Mouse (Mus musculus) 416B (cell line): ENCODE data around the gene Tmem40.

ENCODE experiments used
- DNase-seq: peaks from one replicate; pipeline ENCODE4 v3.0.0; 2011; ENCODE audit warnings: low read depth

Tmem40 gene

DNA sequence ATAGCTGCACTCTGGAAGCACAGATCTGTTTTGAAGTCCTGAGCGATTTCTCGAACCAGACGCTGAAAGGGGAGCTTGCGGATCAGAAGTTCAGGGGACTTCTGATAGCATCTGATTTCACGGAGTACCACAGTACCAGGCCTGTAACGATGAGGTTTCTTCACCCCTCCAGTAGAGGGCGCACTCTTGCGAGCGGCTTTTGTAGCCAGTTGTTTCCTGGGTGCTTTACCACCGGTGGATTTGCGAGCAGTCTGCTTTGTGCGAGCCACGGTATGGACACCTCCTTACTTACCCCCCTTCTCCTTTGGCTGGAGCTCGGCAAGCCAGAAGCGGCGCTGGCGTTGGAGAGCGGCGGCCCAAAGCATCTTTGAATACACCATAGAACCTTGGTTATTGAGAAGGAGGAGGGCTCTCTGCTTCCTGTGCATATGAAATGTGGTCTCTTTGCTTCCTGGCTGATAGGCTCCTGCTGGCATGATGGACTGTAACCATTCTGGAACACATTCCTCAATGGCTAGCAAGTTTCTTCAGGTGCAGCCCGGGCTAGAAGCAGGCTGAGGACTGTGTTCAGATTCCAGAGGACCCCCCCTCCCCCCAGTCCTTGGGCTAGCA lies 8.0 kb upstream of the Tmem40 start:
- DNase-seq, result peak; percentile 73

DNA sequence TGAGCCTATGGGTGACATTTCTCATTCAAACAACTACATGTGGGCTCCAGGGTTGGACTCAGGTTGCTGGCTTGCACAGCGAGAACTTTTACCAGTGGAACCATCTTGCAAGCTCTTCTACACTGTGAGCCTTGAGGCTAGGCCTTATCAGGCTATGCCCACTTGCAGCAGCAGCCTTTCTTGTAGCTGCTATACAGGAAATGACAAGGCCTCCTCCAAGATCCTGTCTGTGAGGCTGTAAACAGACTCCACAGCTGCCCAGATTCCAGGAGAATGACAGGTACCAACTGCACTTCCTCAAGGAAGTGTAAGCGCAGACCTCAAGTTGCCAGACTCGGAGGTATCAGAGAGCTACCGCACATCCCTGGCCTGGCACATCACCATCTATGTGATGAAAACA lies 6.0 kb upstream of the Tmem40 start:
- DNase-seq, result peak; percentile 82

DNA sequence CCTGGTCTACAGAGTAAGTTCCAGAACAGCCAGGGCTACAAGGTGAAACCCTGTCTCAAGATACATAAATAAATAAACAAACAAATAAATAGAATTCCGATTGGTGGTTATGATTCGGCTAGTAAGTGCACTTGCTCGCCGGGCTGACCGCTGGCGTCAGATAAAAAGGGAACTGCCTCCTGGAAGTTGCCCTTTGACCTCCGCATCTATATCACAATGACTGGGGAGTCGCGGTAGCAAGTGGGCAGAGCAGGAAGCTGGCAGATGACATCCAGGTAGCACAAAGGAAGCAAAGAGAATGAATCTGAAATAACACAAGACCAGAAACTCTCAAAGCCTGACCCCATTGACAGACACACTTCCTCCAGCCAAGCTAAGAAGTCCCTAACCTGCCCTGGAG lies 5.1 kb upstream of the Tmem40 start:
- DNase-seq, result no peak

DNA sequence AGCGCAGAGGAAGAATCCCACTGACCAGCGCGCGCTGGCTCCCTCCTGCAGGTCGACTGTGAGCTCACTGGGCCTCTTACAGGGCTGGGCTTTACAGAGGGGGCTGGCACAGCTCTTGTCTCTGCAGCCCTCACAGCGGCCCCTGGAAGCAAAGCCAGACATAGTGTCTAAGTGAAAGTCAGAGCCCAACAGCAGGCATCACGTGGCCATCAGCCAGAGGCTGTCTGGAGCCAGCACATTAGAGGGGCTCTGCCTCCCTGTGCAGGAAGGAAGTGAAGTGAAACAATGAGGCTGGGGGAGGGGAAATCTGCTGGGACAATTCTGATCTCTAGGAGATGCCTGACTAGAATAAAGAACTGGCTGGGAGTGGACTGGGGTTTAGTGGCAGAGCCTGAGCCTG lies 2.0 kb upstream of the Tmem40 start:
- DNase-seq, result peak; percentile 60

DNA sequence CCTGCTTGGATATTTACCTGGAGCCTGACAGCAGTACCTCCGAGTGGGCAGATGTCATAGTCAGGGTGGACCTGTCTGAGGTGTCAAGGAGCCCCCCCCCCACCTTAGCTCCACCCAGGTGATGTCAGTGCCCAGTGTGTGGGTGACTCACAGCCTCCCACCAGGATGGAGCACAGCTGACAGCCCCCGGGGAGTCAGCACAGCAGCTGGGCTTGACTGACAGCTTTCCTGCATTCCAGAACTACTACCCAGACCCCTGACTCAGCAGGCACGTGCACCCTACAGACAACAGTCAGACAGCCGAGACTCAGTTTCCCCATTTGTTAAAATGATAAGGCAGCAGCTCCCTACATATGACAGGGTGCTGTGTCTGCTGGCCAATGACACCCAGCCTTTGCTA lies 1.2 kb downstream of the Tmem40 start:
- no peak for DNase-seq

DNA sequence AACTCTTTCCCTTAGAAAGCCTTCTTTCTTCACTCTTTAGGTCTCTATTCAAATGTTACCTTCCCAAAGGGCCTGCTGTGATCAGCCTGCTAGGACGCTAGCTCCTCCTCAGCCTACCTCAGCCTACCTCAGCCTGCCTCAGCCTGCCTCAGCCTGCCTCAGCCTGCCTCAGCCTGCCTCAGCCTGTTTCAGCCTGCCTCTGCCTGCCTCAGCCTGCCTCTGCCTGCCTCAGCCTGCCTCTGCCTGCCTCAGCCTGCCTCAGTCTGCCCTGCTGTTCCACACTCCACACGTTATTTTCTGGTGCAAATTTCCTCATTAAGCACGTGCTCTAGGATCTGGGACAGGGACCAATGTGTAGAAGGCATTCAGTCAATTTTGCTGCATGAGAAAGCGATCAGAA lies 2.1 kb downstream of the Tmem40 start:
- DNase-seq, result no peak

DNA sequence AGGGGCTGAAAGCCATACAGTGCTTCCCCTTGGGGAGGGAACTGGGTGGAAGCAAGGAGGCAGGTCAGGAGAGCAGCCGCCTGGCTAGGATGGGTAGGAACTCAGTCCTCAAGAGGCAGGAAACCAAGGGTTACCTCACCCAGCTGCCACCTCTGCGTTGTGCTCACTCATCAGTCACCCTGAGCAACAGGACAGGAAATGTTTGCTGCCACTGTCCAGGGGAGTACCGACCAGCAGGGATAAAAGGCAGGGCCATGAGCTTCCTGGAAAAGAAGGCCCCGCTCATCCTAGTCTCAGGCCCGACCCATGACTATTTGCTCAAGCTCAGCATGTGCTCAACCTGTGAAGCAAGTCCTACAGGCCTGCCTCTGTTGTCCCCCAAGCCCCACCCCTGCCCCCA lies 2.7 kb downstream of the Tmem40 start:
- peak; percentile 92 for DNase-seq

DNA sequence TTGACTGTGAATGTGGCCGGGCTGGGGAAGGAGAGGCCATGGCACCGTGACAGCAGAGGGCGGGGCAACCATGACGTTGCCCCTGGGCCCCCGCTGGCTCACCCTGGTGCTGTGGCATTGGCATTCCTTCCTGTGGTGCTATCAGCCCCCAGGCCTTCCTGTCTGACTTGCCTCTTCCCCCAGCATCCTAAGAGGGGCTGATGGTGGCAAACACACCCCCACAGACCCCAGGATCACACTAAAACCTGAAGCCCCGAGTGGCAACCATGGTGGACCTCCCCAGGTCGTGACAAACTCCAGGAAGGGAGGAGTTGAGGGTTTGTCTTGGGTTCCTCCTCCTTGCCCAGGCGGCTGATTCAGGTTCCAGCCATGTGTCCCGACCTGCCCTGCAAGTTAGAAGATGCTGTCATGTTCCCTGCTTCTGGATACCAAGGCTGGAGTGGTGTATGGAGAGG lies 3.2 kb downstream of the Tmem40 start:
- DNase-seq, result peak; percentile 92

DNA sequence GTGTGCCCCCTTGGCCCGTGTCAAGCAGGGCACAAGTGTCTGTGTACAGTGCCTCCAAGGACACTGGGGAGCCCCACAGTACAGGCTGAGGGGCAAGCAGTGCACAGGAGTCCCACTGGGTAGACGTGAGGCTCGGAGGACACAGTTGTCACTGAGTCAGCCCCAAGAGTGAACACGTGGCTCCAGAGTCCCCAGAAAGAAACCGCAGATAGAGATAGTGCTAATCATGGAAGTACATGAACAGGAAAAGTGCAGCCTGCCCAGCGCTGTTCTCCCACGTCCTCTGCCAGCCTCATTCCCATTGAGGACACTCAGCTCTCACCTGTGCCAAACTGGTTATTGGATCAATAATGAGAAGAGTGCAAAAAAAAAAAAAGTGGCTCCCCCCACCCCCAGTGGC lies 6.7 kb downstream of the Tmem40 start:
- DNase-seq, result no peak

DNA sequence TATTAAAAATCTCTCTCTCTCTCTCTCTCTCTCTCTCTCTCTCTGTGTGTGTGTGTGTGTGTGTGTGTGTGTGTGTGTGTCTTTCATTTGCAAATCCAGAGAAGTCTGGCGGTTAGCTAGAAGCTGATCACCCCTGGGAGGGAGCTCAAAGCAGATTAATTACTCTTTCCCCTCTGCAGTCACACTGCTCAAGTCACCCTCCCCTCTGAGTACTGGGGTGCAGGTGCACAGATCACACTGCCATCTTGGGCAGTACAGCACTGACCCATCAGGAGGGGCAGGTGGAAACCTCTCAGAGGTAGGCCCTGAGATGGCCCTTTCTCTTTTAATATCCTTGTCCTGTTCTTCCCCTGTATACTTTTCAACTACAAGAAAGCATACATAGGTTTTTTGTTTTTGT lies 15.9 kb downstream of the Tmem40 start:
- no peak for DNase-seq

DNA sequence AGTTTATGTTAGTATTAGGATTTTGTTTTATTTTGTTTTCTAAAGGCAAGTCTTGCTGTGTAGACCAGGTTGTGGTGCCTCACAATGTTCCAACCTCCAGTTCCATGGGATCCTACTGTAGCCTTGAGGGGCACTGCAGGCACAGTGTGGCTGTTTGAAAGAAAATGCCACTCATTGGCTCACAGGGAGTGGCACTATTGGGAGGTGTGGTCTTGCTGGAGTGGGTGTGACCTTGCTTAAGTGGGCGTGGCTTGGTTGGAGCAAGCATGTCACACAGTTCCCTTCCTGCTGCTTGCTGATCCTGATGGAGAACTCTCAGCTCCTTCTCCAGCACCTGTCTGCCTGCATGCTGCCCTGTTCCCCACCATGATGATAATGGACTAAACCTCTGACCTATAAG lies 18.6 kb downstream of the Tmem40 start:
- peak; percentile 66 for DNase-seq

DNA sequence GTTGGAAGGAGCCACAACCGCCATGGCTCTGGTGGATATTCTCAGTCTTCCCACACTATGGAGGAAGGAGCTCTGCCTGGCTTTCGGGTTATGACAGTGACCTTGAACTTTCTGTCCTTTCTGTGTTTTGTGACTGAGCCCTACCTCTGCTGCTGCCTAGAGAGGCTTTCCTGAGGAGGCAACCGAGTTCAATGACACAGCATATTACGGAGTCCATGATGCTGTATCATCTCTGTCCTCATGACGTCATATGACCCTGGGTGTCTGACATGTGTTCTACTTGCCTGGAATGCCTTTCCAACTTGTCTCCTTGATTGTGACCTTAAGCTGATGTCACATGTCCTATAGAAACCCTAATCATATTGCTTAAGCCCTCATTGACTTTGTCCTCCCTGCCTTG lies 23.2 kb downstream of the Tmem40 start:
- no peak for DNase-seq

DNA sequence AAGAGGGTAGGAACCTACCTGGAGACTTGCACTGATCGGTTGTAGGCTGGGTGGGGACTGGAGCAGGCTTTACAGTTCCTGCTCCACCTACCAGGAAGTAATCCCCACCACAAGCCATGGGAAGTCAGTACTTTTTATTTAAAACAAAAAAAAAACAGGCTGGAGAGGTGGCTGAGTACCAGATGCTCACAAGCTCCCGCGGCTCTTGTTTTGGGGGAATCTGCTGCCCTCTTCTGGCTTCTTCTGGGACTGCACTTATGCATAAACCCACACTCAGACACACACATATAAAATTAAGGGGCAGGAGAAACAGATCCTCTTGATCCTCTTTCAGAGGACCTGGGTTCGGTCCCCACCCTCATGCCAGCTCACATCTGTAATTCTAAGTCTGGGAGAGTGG lies 27.3 kb downstream of the Tmem40 start:
- peak; percentile 57 for DNase-seq

DNA sequence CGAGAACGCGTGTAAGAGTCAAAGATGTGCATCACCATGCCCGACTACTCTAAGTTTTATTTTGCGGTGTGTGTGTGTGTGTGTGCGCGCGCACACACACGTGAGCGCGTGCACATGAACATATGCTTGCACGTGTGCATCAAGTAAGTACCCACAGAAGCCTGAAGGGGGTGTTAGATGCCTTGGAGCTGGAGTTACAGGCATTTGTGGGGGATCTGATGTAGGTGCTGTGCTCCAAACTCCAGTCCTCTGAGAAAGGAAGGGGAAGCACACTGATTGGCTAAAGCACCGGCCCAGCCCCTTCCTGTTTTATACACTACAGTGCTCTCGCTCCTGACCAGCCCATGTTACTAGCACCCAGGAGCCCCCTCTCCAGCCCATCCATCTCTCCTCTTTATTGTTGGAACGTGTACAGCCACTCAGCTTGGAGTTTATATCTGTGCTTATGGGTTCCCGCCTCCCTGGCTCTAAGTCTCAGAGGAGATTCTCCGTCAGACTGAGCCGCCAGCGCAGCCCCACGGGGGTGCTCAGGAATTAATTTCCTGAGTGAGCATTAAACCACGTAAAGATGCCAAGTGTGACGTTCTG lies 29.8 kb downstream of the Tmem40 start:
- DNase-seq, result no peak

DNA sequence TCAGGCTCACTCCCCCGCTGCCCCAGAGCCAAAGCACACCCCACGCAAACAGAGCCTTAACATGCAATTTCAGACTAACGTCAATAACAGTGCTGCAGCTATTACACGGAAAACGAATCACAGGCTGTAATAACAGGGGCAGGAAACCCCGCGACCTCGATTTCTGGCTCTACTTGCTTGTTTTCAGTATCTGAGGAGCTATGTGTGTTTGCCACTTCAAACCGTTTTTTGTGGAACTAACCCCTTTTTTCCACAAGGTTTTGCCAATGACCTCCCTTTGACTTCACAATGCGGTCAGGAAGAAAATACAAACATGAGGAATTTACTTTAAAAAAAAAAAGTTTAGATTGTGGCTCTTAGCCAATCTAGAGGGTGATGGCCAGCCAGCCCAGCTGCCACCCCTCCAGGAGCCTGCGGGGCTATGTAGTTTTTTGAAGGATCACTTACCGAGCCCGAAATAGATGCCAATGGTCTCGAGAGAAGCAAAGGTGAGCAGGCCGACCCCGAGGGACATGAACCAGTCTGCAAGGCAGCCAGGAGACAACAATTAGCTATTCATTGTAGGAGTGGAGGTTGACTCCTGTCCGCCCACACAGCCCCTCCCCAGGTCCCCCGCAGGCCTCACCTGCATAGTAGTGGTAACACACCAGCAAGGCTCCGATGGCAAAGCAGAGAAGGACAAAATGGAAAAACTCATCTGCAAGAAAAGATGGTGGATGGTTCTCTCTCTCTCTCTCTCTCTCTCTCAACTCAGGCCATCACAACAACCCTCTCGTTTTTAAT lies 31.5 kb downstream of the Tmem40 start:
- DNase-seq, result no peak

DNA sequence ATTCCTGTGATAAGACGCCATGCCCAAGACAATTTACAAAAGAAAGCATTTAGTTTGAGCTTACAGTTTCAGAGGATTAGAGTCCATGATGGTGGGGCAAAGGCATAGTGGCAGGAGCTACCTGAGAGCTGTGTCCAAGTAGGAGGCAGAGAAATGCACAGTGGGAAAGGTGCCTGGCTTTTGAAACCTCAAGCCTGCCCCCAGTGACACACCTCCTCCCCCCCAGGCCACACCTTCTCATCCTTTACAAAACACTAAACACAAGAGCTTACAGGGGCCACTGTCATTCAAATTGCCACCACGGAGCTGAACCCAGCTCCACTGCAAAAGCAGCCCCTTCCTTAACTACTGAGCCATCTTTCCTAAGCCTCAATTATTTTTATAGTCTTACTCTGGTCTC lies 34.6 kb downstream of the Tmem40 start:
- no peak for DNase-seq

DNA sequence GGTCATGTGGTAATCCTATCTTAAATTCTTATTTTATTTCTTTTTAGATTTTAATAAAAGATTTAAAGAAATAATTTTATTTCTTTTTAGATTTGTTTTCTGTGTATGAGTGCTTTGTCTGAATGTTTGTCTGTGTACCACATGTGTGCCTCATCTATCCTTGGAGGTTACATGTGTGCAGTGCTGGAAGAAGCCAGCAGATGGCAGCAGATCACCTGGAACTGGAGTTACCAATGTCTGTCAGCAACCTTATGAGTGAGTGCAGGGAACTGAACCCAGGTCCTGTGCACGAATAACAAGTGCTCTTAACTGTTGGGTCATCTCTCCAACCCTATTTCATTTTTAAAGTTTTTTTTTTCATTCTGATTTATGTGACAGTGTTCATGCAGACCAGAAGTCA lies 35.1 kb downstream of the Tmem40 start:
- DNase-seq, result peak; percentile 71

DNA sequence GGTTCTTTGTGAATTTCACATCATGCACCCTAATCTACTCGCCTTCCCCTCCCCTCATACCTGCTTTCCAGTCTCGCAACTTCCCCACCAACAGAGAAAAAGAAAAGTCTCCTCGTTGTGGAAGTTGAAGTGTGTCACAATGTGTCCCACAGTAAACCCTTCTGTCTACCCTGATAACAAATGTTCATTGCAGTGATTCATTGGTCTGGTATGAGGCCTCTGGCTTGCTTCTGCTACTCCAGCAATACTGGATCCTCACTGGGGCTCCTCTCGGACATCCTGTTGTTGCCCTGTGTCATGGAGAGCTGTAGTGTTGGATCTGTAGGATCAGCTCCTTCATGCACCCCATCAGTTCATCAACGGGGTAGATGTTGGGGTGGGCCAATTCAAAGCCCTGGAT lies 40.0 kb downstream of the Tmem40 start:
- DNase-seq, result no peak

DNA sequence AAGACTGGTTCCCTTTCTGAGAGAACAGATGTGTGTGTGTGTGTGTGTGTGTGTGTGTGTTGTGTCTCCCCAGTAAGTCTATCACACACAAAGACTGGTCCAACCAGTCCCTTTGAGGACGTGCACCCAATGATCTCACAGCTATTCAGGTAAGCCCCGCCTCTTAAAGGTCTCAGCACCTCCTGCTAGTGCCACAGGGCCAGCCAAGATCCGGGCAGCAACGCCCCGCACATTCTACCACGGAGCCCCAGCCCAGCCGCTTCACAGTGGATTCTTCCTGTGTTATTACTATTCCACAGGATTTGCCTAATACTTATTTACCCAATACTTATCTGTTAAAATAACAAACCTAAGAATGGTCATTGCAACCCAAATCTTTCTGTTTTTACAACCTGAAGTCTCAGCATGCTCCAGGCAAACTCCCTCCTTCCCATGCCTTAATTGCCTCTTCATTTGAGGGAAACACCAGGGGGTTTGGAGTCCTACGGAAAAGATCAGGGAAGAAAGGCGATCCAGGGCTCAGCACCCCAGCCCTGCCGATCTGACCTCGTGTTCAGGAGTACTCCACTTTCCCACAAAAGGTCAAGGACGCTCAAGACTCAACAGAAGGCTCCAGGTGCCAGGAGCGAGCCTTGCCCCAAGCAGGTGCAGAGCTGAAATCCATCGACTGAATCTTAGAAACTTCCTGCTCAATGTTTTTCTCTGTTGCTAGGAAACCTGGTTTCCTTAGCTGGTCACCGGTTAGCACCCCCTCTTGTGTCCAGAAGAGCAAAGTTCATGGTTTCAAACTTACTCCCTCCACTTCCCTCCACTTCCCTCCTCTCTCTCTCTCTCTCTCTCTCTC lies 44.3 kb downstream of the Tmem40 start:
- DNase-seq, result peak; percentile 82

DNA sequence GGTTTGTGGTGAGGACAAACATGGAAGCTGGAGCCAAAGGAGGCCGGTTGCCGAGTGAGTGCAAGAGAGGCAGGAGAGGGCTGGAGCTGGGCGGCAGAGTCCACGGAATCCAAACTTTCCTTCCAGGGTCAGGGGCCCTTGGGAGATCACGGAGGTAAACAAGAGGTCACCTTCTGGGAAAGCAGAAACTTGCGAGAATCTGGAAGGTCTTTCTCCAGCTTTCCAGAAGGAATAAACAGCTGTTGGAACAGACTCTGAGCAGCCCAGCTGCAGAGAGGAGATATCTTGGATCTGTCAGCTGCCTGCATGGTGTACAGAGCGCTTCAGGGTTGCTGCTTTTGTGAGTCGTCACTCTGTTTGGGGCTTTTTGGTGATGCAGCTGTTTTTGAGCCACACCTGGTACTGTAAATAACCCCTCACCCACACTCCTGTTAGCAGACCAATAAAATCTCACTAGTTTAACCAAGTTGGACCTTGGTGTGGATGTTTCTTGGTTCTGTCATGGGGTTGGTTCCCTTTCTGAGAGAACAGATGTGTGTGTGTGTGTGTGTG lies 45.0 kb downstream of the Tmem40 start:
- DNase-seq, result no peak

DNA sequence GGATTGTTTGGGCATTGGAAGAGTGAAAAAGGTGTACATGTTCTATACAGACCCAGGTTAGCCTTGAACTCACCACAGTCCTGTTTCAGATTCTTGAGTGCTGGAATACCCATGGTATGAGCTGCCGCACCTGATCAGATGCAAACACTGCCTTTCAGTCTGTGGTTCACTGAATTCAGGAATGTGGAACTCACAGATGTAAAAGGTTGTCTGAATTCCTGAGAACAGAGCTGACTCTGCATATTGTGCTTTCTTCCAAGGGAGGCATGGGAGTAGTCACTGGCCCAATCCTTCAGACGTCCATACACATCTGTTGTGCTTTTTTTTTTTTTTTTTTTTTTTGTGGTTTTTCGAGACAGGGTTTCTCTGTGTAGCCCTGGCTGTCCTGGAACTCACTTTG lies 50.9 kb downstream of the Tmem40 start:
- no peak for DNase-seq

DNA sequence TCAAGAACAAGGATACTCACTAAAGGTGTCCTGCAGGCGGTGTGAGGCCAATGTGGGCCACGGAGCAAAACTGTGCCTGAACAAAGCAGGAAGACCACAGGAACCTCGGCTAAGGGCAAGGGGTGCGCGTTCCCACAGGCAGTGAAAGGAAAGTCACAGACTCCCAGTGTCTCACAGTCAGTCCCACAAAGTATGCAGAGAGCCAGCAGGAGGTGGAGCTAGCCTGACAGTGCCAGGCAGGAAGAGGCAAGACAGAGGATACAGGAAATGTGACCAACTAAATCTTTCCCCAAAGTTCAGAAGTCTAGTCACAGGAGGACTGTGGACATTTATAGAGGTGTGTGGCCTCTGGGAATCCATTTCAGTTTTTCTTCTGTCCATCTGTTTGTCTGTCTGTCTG lies 59.3 kb downstream of the Tmem40 start:
- peak; percentile 45 for DNase-seq
